18 mouse cellular contexts compared by ENCODE assay signal in the genomic region with DNA sequence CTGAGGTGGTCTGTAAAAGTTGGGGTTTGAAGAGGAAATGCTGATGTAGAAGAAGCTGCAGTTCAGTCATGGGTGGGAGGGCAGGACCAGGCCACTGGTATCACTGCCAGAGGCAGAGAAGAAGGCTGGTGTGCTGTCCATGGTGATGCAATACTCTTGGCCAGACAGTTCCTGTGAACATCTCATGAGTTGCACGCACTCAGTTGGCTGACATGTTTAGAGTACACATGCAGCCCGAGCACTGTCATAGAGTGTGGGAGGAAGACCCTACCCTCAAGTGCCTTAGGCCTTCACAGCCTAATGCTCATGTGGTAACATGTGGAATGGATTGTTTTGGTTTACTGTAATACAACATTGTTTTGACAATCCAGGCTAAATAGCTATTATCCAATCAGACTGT.
DNase-seq lines count a peak whose midpoint lies in the region; ATAC-seq and TF ChIP-seq lines count a peak whose summit lies in the region.
"Had no signal": no experiment of that assay in that cellular context is flagged by ENCODE, and none has a peak within 500 bp of the region (broad histone marks: within the 10 kb centered on the region; RNA-seq: fewer than 3 reads in every experiment).

No protein-coding gene starts in this region.

- no peak for TF ChIP-seq CTCF in intestine, postnatal 0 days (IDR thresholded peaks at IDR 0.05; ENCODE audit: low read depth)

- no peak overlapping the region for H3K4me2 ChIP-seq in intestine, embryonic 16.5 days (ENCODE audit: low read depth, low read length)
- H3K4me2 ChIP-seq in intestine, postnatal 0 days (replicated peaks; ENCODE audit: low read depth), result no peak overlapping the region
- H3K4me2 ChIP-seq in midbrain, embryonic 16.5 days (ENCODE audit: low read length), result no peak overlapping the region
- no peak overlapping the region for H3K4me2 ChIP-seq in midbrain, embryonic 13.5 days (replicated peaks)
- H3K4me2 ChIP-seq in embryonic facial prominence, embryonic 14.5 days (ENCODE audit: low read depth, low read length), result no peak overlapping the region
- no peak overlapping the region for H3K4me2 ChIP-seq in stomach, embryonic 15.5 days
- H3K4me2 ChIP-seq: hindbrain, embryonic 13.5 days; limb, embryonic 15.5 days; liver, embryonic 15.5 days had no signal

- H3K4me1 ChIP-seq in intestine, embryonic 16.5 days (ENCODE audit: control insufficient read depth, insufficient read depth, low read length), result no peaks in the 10 kb centered on the region
- H3K4me1 ChIP-seq in intestine, postnatal 0 days (replicated peaks; ENCODE audit: control insufficient read depth, insufficient read depth, low read length), result no peaks in the 10 kb centered on the region
- no peaks in the 10 kb centered on the region for H3K4me1 ChIP-seq in midbrain, embryonic 16.5 days (ENCODE audit: control insufficient read depth, insufficient read depth, low read length)
- H3K4me1 ChIP-seq in midbrain, embryonic 13.5 days (replicated peaks), result peaks cover 9% of the 10 kb centered on the region
- H3K4me1 ChIP-seq in embryonic facial prominence, embryonic 14.5 days (ENCODE audit: control insufficient read depth, insufficient read depth, low read length), result peaks cover 13% of the 10 kb centered on the region
- no peaks in the 10 kb centered on the region; the same call in 1 of the 2 replicates for H3K4me1 ChIP-seq in stomach, embryonic 15.5 days
- H3K4me1 ChIP-seq: limb, embryonic 15.5 days; liver, embryonic 15.5 days had no signal

- H3K4me3 ChIP-seq in intestine, embryonic 16.5 days (ENCODE audit: low read length), result no peak overlapping the region
- no peak overlapping the region for H3K4me3 ChIP-seq in intestine, postnatal 0 days (ENCODE audit: low read depth, low read length)
- no peak overlapping the region for H3K4me3 ChIP-seq in midbrain, embryonic 16.5 days (ENCODE audit: low read depth, low read length)
- no peak overlapping the region for H3K4me3 ChIP-seq in midbrain, embryonic 13.5 days (replicated peaks)
- no peak overlapping the region for H3K4me3 ChIP-seq in embryonic facial prominence, embryonic 14.5 days (ENCODE audit: low read depth, low read length)
- H3K4me3 ChIP-seq in stomach, embryonic 15.5 days (replicated peaks), result no peak overlapping the region
- H3K4me3 ChIP-seq: hindbrain, embryonic 13.5 days; limb, embryonic 15.5 days; liver, embryonic 15.5 days; megakaryocyte, embryonic 14.5 days had no signal

- peak; percentile 37 for DNase-seq in embryonic facial prominence, embryonic 14.5 days (ENCODE audit: low spot score)
- no peak for DNase-seq in neural tube, embryonic 10.5 days (ENCODE audit: extremely low spot score, low spot score)
- no peak for DNase-seq in ovary, postnatal 36 days (ENCODE audit: low spot score)
- DNase-seq: adrenal gland, adult 2 months; cerebellum, adult 2 months; gastrocnemius, postnatal 25 days; kidney, adult 18-20 months had no signal

- no peaks in the 10 kb centered on the region for H3K27me3 ChIP-seq in intestine, embryonic 16.5 days (replicated peaks; ENCODE audit: control insufficient read depth, insufficient read depth, low read length)
- H3K27me3 ChIP-seq in intestine, postnatal 0 days (replicated peaks; ENCODE audit: control insufficient read depth, insufficient read depth, low read length), result no peaks in the 10 kb centered on the region
- H3K27me3 ChIP-seq in midbrain, embryonic 16.5 days (ENCODE audit: control insufficient read depth, insufficient read depth, low read depth, low read length), result no peaks in the 10 kb centered on the region
- H3K27me3 ChIP-seq in midbrain, embryonic 13.5 days, result no peaks in the 10 kb centered on the region
- no peaks in the 10 kb centered on the region for H3K27me3 ChIP-seq in embryonic facial prominence, embryonic 14.5 days (replicated peaks; ENCODE audit: control insufficient read depth, insufficient read depth, low read length)
- H3K27me3 ChIP-seq in stomach, embryonic 15.5 days (replicated peaks), result no peaks in the 10 kb centered on the region
- H3K27me3 ChIP-seq: hindbrain, embryonic 13.5 days; limb, embryonic 15.5 days; liver, embryonic 15.5 days; megakaryocyte, embryonic 14.5 days had no signal

- H3K9ac ChIP-seq in intestine, embryonic 16.5 days (ENCODE audit: low read depth, low read length), result no peak overlapping the region
- no peak overlapping the region for H3K9ac ChIP-seq in intestine, postnatal 0 days (ENCODE audit: low read depth, low read length)
- H3K9ac ChIP-seq in midbrain, embryonic 16.5 days (ENCODE audit: low read depth, low read length), result no peak overlapping the region
- H3K9ac ChIP-seq in midbrain, embryonic 13.5 days (replicated peaks), result no peak overlapping the region
- no peak overlapping the region for H3K9ac ChIP-seq in embryonic facial prominence, embryonic 14.5 days (ENCODE audit: low read depth, low read length)
- no peak overlapping the region for H3K9ac ChIP-seq in stomach, embryonic 15.5 days
- H3K9ac ChIP-seq: hindbrain, embryonic 13.5 days; limb, embryonic 15.5 days; liver, embryonic 15.5 days had no signal

- H3K36me3 ChIP-seq in intestine, embryonic 16.5 days (ENCODE audit: control insufficient read depth, insufficient read depth, low read length), result no peaks in the 10 kb centered on the region
- peaks cover 8% of the 10 kb centered on the region; the same call in 1 of the 2 replicates for H3K36me3 ChIP-seq in intestine, postnatal 0 days (ENCODE audit: control insufficient read depth, insufficient read depth)
- peaks cover 13% of the 10 kb centered on the region for H3K36me3 ChIP-seq in midbrain, embryonic 16.5 days (ENCODE audit: control insufficient read depth, insufficient read depth, low read length)
- H3K36me3 ChIP-seq in midbrain, embryonic 13.5 days, result peaks cover 29% of the 10 kb centered on the region
- H3K36me3 ChIP-seq in embryonic facial prominence, embryonic 14.5 days (ENCODE audit: control insufficient read depth, insufficient read depth, low read length), result peaks cover 9% of the 10 kb centered on the region; the same call in 1 of the 2 replicates
- no peaks in the 10 kb centered on the region for H3K36me3 ChIP-seq in stomach, embryonic 15.5 days

- WGBS in intestine, embryonic 16.5 days, result 79% methylated on average over 2 of the region's 2 CpGs
- WGBS in intestine, postnatal 0 days, result 79% methylated on average over 2 of the region's 2 CpGs
- 91% methylated on average over 2 of the region's 2 CpGs for WGBS in midbrain, embryonic 16.5 days
- WGBS in midbrain, embryonic 13.5 days, result 97% methylated on average over 2 of the region's 2 CpGs
- WGBS in embryonic facial prominence, embryonic 14.5 days, result 47% methylated on average over 2 of the region's 2 CpGs
- 55% methylated on average over 2 of the region's 2 CpGs for WGBS in stomach, embryonic 15.5 days

- no peak overlapping the region for H3K27ac ChIP-seq in intestine, embryonic 16.5 days (ENCODE audit: low read length)
- no peak overlapping the region for H3K27ac ChIP-seq in intestine, postnatal 0 days (ENCODE audit: low read depth, low read length)
- no peak overlapping the region for H3K27ac ChIP-seq in midbrain, embryonic 16.5 days (ENCODE audit: low read length)
- H3K27ac ChIP-seq in midbrain, embryonic 13.5 days, result no peak overlapping the region
- H3K27ac ChIP-seq in embryonic facial prominence, embryonic 14.5 days (replicated peaks; ENCODE audit: low read depth, low read length), result no peak overlapping the region
- H3K27ac ChIP-seq in stomach, embryonic 15.5 days, result peak overlapping the region; percentile 28; the same call in 1 of the 2 replicates
- H3K27ac ChIP-seq: hindbrain, embryonic 13.5 days; kidney, postnatal 0 days; limb, embryonic 15.5 days; liver, embryonic 15.5 days had no signal

- H3K9me3 ChIP-seq in intestine, embryonic 16.5 days (ENCODE audit: control insufficient read depth, low read length), result no peaks in the 10 kb centered on the region
- H3K9me3 ChIP-seq in intestine, postnatal 0 days (ENCODE audit: control insufficient read depth), result no peaks in the 10 kb centered on the region
- H3K9me3 ChIP-seq in midbrain, embryonic 16.5 days (replicated peaks; ENCODE audit: control insufficient read depth, low read length, poor library complexity, severe bottlenecking), result no peaks in the 10 kb centered on the region
- H3K9me3 ChIP-seq in midbrain, embryonic 13.5 days, result no peaks in the 10 kb centered on the region
- H3K9me3 ChIP-seq in embryonic facial prominence, embryonic 14.5 days (ENCODE audit: control insufficient read depth, low read length), result no peaks in the 10 kb centered on the region
- H3K9me3 ChIP-seq in stomach, embryonic 15.5 days, result no peaks in the 10 kb centered on the region
- H3K9me3 ChIP-seq: hindbrain, embryonic 13.5 days; limb, embryonic 15.5 days; liver, embryonic 15.5 days; megakaryocyte, embryonic 14.5 days had no signal

- ATAC-seq in intestine, embryonic 16.5 days, result peak; percentile 26; the same call in 1 of the 2 replicates
- ATAC-seq in intestine, postnatal 0 days, result no peak
- peak; percentile 27; the same call in 1 of the 2 replicates for ATAC-seq in midbrain, embryonic 16.5 days
- no peak for ATAC-seq in midbrain, embryonic 13.5 days
- peak; percentile 50; the same call in 1 of the 2 replicates for ATAC-seq in embryonic facial prominence, embryonic 14.5 days (ENCODE audit: low read depth)
- ATAC-seq in stomach, embryonic 15.5 days (ENCODE audit: insufficient read depth, low FRiP score, low read depth), result peak; percentile 78
- ATAC-seq: forebrain, embryonic 16.5 days had no signal

Comparison
In these comparisons a context has a peak if more than half of its experiments do, and no peak if none do; other contexts are left out.
1. ATAC-seq: peak in intestine, embryonic 16.5 days (single experiment), midbrain, embryonic 16.5 days (single experiment), embryonic facial prominence, embryonic 14.5 days (single experiment) and stomach, embryonic 15.5 days (single experiment); none in intestine, postnatal 0 days (single experiment) and midbrain, embryonic 13.5 days (single experiment).